Mouse (Mus musculus) gastrocnemius, postnatal 10 days (tissue): Measurements from ENCODE around the gene Efnb2. TPM values are rescaled to one million over a fixed set of nuclear protein-coding genes. Genes with fewer than 3 reads are reported as not detected.

Source experiments
- DNase-seq: peaks from one replicate; pipeline ENCODE4 v3.0.0; 2021; ENCODE audit warnings: mixed read lengths
- total RNA-seq, 2 experiments: library from RNA; stranded (reverse); gene quantifications; 2 replicates each; pipeline ENCODE4 v1.2.3; 2021

Efnb2 gene
- total RNA-seq, 2 experiments from 2014 or later, result 12.8 to 16.9 TPM

DNA sequence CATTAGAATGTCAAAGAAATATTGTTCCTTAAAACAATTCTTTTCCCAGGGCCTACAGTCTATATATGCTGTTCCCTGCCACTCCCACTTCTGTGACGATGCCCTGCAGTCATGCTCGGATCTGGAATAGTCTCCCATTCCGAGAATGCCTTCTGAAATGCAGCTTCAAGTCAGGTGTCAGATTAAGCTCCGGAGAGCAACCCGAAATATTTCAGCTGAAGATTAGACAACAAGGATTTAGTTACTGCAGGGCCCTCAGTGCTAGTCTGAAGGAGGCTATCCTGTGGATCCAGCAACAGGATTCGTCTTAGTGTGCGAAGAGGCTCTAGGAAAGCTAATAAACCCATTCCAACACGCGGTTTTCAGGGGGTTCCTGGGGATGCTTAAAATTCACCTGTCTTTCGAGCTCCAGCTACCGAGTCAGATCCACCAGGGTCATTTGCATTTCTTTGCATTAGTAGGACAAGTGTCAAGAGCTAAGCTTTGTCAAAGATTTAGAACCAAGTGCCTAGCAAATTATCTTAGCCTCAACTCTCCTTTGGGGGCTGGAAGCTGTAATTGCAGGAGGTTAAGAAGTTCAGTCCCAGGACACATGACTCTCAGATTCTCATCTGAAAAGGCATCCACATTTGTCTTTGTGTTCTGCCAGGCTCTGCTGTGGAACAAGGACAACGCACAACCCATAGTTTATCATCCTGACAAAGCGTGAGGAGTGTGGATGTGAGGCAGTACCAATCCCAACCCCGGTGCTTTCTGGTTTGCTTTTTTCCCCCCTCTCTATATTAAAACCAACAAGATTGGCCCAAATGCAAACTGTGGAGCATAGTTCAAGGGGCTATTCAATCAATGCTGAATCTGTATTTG lies 4.2 kb downstream of the Efnb2 start:
- no peak for DNase-seq

GRCm38 (mm10) chr8:8655346-8656340 lies 5.4 kb downstream of the Efnb2 start:
- no peak for DNase-seq

GRCm38 (mm10) chr8:8653906-8654489 lies 7.0 kb downstream of the Efnb2 start:
- no peak for DNase-seq

DNA sequence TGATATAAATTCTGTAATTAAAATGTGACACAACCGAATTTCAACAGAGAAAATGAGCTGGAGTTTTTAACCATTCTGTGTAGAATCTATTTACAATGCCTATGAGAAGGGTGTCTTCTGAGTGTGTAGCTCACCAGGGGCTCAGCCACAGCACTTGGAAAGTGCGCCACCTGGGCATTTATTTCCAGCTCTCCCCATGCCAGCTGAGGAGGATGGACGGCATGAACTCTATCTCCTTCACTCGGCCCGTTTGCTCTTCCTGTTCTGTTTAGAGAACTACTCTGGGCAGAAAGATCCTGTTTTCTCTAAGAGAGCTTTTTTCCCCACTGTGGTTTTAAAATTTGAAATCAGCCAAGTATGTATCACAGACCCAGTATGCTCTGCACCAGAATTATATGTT lies 7.7 kb downstream of the Efnb2 start:
- no peak for DNase-seq

GRCm38 (mm10) chr8:8652388-8652787 lies 8.7 kb downstream of the Efnb2 start:
- no peak for DNase-seq

DNA sequence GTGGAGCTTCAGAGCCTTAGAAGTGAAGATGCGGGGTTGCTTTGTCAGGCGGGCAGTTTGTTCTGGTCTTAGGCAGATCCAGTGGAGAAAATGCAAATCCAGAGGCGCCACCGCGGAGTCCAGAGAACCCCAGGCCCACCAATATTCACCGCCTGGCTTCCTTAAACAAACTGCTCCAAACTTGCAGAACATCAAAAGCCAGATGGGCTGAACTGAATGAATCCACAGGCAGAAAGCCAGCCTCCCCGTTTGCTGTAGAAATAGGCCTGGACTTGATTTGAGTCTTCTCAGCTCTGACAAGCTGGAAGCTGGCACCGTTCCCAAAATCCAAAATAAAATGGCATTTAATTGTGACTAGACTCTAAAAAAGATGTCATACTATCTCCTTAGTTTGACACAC lies 11.1 kb downstream of the Efnb2 start:
- peak; percentile 27 for DNase-seq

DNA sequence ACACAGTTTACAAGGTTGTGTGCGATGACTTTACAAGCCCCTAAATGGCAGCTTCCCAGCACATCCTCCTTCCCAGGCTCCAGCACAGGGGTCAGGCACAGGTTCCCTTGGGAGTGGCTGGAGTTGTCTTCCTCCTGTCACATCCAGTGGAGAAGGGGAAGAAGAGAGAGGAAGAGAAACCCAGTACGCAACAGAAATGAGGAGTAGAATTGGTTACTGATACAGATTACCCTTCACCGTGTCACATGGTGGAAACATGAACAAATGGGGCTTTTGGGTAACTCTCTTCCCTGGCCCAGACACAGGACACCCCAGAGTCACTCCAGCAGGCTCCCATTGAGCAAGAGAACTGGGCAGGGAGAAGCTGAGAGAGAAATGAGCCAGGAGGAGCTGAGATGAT lies 11.5 kb downstream of the Efnb2 start:
- no peak for DNase-seq

DNA sequence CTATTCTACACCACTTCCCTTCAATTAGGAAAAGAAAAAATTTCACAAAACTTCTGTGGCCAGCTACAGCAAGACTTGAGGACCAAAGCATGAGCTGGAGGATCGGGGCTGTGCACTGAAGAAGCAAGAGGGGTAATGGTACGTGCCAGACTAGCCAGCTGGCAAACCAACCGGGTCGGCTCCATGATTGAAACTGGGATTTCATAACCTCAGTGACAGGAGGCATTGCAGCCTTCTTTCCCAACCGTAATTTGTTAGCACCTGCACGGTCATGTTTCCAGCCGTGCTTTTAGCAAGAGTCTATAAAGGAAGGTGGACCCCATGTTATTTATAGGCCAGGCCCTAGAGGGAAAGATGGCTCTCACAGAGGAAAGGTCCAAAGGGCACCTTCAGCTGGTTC lies 12.4 kb downstream of the Efnb2 start:
- DNase-seq, result no peak

- DNase-seq, result no peak
Observed at GRCm38 (mm10) chr8:8647824-8648223, 13.2 kb downstream of the Efnb2 start.

DNA sequence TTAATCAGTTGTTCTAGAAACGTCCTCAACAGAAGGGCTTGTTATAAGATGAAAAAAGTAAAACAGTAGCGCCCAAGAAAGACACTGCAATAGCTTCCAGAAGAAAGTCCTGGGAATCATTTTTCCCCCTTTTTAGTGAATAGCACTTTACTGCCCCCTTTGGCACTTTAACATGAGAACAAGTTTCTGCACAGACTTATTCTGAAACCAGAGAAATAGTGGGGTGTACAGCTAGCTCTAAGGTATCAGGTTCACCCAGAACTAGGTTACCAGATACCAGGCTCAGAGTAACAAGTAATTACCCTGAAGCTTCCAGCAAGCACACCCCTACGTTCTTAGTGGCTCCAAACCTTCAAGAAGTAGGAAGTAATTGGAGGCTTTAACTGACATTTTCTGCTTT lies 13.7 kb downstream of the Efnb2 start:
- DNase-seq, result no peak

DNA sequence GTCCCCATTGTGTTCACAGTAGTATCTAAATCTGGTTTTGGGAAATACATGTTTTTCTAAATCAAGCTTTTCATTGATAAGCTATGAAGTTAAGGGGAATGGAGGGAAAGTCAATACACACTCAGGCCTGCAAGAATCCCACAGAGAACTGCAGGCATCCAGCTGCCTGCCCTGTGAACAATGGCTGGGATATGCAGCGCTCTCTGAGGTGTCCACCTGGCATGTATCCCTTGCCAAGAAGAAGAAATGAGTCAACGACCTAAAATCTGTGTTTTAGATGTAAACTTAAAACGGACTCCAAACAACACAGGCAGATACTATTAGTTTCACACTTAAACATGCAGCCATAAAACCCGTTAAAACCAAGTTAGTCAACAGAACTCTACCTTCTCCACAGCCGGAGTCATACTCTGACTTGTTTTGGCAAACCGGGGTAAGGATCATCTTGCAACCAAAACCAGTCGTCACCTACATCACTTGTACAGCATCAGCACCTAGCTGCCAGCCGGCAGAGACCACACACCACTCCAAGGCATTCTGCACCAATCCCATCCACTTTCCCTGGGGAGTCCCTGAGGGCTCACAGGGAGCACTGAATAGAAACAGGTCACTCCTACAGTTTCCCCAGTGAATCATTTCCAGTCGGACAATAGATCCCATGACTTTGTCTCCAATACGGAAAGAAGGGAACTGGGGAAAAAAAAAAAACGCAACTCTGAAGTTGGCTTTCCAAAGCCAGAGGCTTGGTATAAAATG lies 16.7 kb downstream of the Efnb2 start:
- DNase-seq, result no peak

DNA sequence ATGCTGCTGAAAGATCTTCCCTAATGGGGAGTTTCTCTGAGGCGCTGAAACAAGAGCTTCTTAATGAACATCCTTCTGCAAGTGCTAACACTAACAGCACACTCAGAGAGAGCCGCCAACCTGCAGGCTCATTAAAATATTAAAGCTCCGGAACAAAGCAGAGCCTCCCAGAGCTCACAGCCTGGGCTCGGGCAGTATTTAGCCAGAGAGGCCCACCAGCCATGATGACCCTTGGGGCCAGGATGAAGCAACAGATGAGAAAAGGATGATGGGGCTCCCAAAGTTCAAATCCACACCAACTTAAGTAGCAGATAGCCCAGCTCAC lies 20.8 kb downstream of the Efnb2 start:
- DNase-seq, result no peak

GRCm38 (mm10) chr8:8639569-8640263 lies 21.3 kb downstream of the Efnb2 start:
- no peak for DNase-seq

DNA sequence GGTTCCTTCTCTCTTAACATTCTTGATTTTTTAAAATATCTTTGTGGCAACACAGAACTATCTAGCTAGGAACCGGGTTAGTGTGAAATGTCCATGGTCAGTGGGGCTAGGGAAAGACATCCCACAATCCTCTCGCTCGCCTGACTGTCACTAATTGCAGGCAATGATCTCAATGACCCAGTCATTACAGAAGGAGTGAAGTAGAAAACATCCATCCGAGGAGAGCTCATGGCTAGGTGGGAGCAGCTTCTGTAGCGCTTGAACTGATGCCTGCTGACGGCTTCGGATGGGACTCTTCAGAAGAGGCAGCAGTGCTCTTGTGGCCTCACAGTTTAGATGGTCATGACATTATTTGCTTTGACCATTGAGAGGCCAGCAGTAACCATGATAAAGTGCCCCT lies 29.6 kb downstream of the Efnb2 start:
- DNase-seq, result no peak

- DNase-seq, result no peak
Observed at GRCm38 (mm10) chr8:8624017-8624416, 37.0 kb downstream of the Efnb2 start.

GRCm38 (mm10) chr8:8623486-8623885 lies 37.6 kb downstream of the Efnb2 start:
- DNase-seq, result no peak

GRCm38 (mm10) chr8:8622476-8622875 lies 38.6 kb downstream of the Efnb2 start:
- DNase-seq, result no peak

- no peak for DNase-seq
Observed at GRCm38 (mm10) chr8:8622031-8622430, 39.0 kb downstream of the Efnb2 start.

GRCm38 (mm10) chr8:8621236-8621917 lies 39.7 kb downstream of the Efnb2 start:
- DNase-seq, result no peak

- DNase-seq, result no peak
Observed at GRCm38 (mm10) chr8:8620536-8620935, 40.5 kb downstream of the Efnb2 start.
